Mouse (Mus musculus) lung, postnatal 0 days (tissue): ENCODE data around the gene Pdpn.

Source experiments
- CTCF ChIP-seq: IDR thresholded peaks from 2 replicates; pipeline ENCODE4 v1.5.1; 2016; ENCODE audit warnings: antibody characterized with exemption, mild to moderate bottlenecking
- EP300 ChIP-seq: IDR thresholded peaks from 2 replicates; pipeline ENCODE4 v1.6.1; 2016; ENCODE audit warnings: antibody characterized with exemption, mild to moderate bottlenecking, control low read depth

- TF ChIP-seq CTCF (no peak), EP300 (peak; percentile 94)
These were observed 3.2 kb downstream of the Pdpn start for GRCm38 (mm10) chr4:143296153-143296552.
